Mouse (Mus musculus) forebrain, embryonic 14.5 days (tissue): ENCODE measurements around the gene Tmed6. TPM values are rescaled to one million over a fixed set of nuclear protein-coding genes. Genes with fewer than 3 reads are reported as not detected.

Experiments
- ATAC-seq: fragments of 200-750 bp; cut with Nextera tagmentation; 2 replicates; pipeline ENCODE4 v1.8.0; 2017; ENCODE audit warnings: mild to moderate bottlenecking, moderate library complexity
- DNase-seq: peaks from one replicate; pipeline ENCODE4 v3.0.0-alpha.2; 2015; ENCODE audit warnings: low spot score
- H3K27ac ChIP-seq: fragments of 300-500 bp; sonication (generic); 2 replicates; pipeline ENCODE4 v1.5.1; 2014; ENCODE audit warnings: low read depth, mild to moderate bottlenecking, control low read depth, low read length, moderate library complexity
- H3K27me3 ChIP-seq: fragments of 300-500 bp; sonication (generic); replicated peaks from 2 replicates; pipeline ENCODE4 v1.6.1; 2014; ENCODE audit warnings: low read length, control low read depth, mixed read lengths; ENCODE audit not compliant: control insufficient read depth, insufficient read depth
- H3K36me3 ChIP-seq: fragments of 300-500 bp; sonication (generic); 2 replicates; pipeline ENCODE4 v1.6.1; 2014; ENCODE audit warnings: low read length, control low read depth; ENCODE audit not compliant: control insufficient read depth, insufficient read depth
- H3K4me1 ChIP-seq: fragments of 300-500 bp; sonication (generic); 2 replicates; pipeline ENCODE4 v1.6.1; 2014; ENCODE audit warnings: antibody characterized with exemption, low read length, control low read depth; ENCODE audit not compliant: control insufficient read depth, insufficient read depth
- H3K4me2 ChIP-seq: fragments of 300-500 bp; sonication (generic); 2 replicates; pipeline ENCODE4 v1.6.1; 2014; ENCODE audit warnings: mild to moderate bottlenecking, control low read depth, low read length
- H3K4me3 ChIP-seq: fragments of 300-500 bp; sonication (generic); 2 replicates; pipeline ENCODE4 v1.5.1; 2014; ENCODE audit warnings: low read depth, low read length, control low read depth
- H3K9ac ChIP-seq: fragments of 300-500 bp; sonication (generic); 2 replicates; pipeline ENCODE4 v1.6.1; 2014; ENCODE audit warnings: mild to moderate bottlenecking, low read length, control low read depth, moderate library complexity
- H3K9me3 ChIP-seq: fragments of 300-500 bp; sonication (generic); replicated peaks from 2 replicates; pipeline ENCODE4 v1.6.1; 2016; ENCODE audit warnings: low read length, control low read depth, mixed read lengths; ENCODE audit not compliant: control insufficient read depth
- whole genome bisulfite sequencing: fragments of 180-500 bp; shearing (Covaris S2); extraction: QIAGEN DNeasy Blood & Tissue Kit; methylation state at CpG from one replicate; pipeline ENCODE4 v1.1.7; 2014; 5-methylcytosine and 5-hydroxymethylcytosine counted together
- microRNA-seq: library from miRNA; unstranded; fragments of <30 nt; microRNA quantifications from one replicate; pipeline ENCODE4, GENCODE M21; 2016
- polyA plus RNA-seq: library from polyadenylated mRNA; unstranded; fragments of >200 nt; fragmentation: Nextera tagmentation; extraction: Ambion mirVana; gene quantifications from 2 replicates; pipeline ENCODE4 v1.2.1, GENCODE M21; 2014

The Tmed6 gene
- polyA plus RNA-seq, 1 experiment from 2014 or later, result not detected

DNA sequence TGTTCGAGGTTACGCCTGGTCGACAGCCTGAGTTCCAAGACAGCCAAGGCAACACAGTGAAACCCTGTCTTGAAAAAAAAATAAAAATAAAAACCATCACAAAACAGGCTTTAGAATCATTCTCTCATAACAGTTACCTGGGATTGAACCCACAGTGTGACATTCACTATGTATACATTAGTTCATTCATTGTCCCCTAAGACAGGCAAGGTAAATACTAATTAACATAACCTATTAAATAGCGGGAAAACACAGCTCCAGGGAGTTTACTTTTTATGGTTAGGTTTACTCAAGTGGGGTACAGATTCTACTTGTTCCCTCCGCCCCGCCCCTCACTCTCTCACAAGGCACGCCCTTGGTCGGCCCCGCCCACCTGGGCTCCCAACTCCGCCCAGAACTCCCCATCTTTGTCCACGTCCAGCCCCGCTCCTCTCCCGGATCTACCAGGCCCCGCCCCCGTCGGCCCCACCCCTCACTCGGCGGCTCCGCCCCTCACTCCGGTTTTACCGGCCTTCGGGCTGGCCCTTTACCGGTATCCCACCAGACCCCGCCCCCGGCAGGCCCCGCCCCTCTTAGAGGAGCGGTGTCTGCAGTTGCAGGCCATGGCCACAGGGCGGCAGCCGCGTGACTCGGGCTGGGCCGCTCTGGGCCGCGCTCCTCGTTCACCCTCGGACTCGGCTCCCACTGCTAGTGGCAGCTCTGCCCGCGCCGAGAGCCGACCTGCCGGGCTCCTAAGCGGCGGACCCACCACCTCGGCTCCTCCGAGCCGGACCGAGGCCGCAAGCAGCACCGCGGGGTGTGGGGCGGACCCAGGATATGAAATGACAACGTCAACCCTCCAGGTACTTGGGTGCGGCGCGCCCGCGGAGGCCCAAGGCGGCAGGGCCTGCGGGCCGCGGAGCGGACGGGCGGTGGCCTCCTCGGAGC, 34.5 kb downstream of the Tmed6 start, which contains the start of gene Vps4a:
Gene Vps4a, plus strand, starts transcription at position 573 of the 927 bp plus-strand sequence.
- ATAC-seq (peak; percentile 98), DNase-seq (peak; percentile 94)
- H3K4me3 ChIP-seq, result peak within 1 kb of the TSS; percentile 92
- H3K9me3 ChIP-seq, result no peaks in the 10 kb centered on the region
- H3K36me3 ChIP-seq, result peaks cover 5% of the 10 kb centered on the region; the same call in 1 of the 2 replicates
- 5% methylated on average over 66 of the region's 66 CpGs for WGBS
- peak within 1 kb of the TSS; percentile 84 for H3K4me2 ChIP-seq
- peak within 1 kb of the TSS; percentile 69 for H3K27ac ChIP-seq
- peaks cover 10% of the 10 kb centered on the region for H3K4me1 ChIP-seq
- no peaks in the 10 kb centered on the region for H3K27me3 ChIP-seq
- peak within 1 kb of the TSS; percentile 95 for H3K9ac ChIP-seq

DNA sequence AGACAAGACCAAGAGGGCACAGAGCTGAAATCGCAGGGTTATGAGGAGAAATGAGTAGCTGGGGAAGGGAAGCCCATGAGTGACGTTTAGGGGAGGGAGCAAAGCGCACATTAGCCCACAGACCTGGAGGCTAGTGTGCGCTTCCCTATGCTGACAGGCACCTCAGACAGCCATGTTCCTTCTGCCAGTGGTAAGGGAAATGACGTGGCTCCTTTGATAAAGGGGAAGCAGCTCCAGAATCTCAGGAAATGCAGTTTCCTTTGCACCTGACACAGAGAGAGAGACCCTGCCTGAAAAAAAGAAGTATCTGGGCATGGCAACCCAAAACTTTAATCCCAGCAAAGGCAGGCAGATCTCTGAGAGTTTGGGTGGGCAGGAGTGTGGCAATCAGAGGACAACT, 35.4 kb downstream of the Tmed6 start:
- H3K27me3 ChIP-seq, result no peaks in the 10 kb centered on the region
- no peak overlapping the region for H3K27ac ChIP-seq
- DNase-seq (no peak), ATAC-seq (no peak)
- 76% methylated on average over 5 of the region's 5 CpGs for WGBS
- no peak overlapping the region for H3K4me3 ChIP-seq
- H3K9me3 ChIP-seq, result no peaks in the 10 kb centered on the region
- no peak overlapping the region for H3K9ac ChIP-seq
- H3K4me1 ChIP-seq, result peaks cover 10% of the 10 kb centered on the region
- no peaks in the 10 kb centered on the region for H3K36me3 ChIP-seq
- H3K4me2 ChIP-seq, result no peak overlapping the region

DNA sequence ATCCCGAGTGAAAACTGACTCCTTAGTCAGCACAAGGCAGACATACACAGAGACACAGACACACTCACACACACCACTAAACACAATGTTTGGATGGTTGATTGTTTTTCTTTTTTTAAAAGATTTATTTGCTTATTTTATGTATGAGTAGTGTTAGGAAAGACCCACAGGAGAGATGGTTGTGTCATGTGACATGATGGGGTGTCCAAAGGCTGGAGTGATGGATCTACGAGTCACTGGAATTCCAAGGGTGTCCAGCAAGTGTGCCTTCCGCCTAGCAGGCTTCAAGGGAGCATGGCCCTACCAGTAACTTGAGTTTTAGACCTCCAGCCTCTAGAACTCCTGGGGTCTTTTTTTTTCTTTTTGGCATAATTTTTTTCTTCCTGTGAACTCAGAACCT, 36.1 kb downstream of the Tmed6 start:
- H3K4me1 ChIP-seq, result peaks cover 10% of the 10 kb centered on the region
- 79% methylated on average over 3 of the region's 3 CpGs for WGBS

DNA sequence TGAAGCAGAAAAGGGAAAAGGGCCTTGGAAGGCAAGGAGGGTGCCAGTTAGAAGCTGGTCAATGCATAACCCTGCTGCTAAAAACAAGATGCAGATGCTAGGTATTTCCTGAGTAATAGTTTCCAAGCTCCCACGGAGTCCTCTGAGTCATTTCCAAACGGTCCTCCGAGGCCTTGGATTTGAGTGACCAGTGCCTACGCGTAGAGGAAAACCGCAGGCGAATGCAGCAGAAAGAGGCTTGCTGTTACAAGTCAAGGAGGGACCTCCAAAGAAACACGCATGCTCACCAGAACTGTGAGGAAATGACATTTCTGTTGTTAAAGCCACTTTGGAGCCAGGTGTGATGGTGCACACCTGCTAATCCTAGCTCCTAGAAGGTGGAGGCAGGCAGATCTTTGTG, 42.0 kb downstream of the Tmed6 start:
- WGBS, result 91% methylated on average over 8 of the region's 8 CpGs
- ATAC-seq, result no peak
- Histone ChIP-seq H3K27me3 (no peaks in the 10 kb centered on the region), H3K9ac (no peak overlapping the region), H3K4me2 (no peak overlapping the region), H3K36me3 (no peaks in the 10 kb centered on the region), H3K9me3 (no peaks in the 10 kb centered on the region), H3K27ac (no peak overlapping the region), H3K4me1 (no peaks in the 10 kb centered on the region), H3K4me3 (no peak overlapping the region)
- no peak for DNase-seq

More for the DNA sequence above, 36.1 kb downstream of the Tmed6 start:
- Histone ChIP-seq H3K36me3 (no peaks in the 10 kb centered on the region), H3K27me3 (no peaks in the 10 kb centered on the region), H3K27ac (no peak overlapping the region), H3K9me3 (no peaks in the 10 kb centered on the region), H3K4me2 (no peak overlapping the region), H3K4me3 (no peak overlapping the region), H3K9ac (no peak overlapping the region)
- ATAC-seq, result no peak
- no peak for DNase-seq

DNA sequence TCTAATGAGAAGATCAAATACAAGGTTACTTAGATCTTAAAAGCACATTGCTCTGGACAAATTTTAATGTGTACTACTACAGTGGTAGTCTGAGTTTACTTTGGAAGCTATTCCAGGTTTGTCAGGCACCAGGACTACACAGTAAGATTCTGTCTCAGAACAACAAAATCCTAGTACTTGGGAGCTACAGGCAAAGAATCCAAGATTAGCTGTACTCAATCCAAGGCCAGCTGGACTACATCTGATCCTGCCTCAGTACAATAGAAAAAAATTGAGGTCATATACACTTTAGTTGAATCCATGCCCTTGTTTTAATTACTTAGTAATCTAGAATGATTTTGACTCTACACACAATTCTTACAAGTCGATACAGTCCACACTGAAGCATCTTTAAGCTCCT, 50.5 kb downstream of the Tmed6 start:
- no peak overlapping the region for H3K9ac ChIP-seq
- no peak for DNase-seq
- whole genome bisulfite sequencing, result 88% methylated on average over 1 of the region's 1 CpGs
- no peak overlapping the region for H3K27ac ChIP-seq
- no peak for ATAC-seq
- H3K36me3 ChIP-seq, result no peaks in the 10 kb centered on the region
- no peaks in the 10 kb centered on the region for H3K4me1 ChIP-seq
- H3K4me3 ChIP-seq, result no peak overlapping the region
- H3K9me3 ChIP-seq, result no peaks in the 10 kb centered on the region
- H3K27me3 ChIP-seq, result no peaks in the 10 kb centered on the region
- H3K4me2 ChIP-seq, result no peak overlapping the region

DNA sequence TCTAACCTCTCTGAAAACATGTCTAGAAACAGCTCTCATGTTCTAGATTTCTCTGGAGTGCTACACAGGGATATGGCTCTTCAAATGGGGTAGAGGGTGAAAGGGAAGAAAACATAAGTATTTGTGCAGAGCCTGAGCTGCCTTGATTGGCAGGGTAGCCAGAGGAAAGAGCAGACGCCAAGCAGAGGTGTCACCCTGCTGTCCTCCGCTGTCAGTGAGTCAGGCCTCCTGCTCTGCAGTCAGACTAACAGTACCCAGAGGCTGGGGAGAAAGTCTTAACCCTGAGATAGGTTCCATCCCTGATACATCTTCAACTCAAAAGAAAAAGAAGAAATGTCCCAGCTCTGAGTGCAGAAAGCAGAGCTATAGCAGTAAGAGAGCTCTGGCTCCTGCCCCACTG, 52.8 kb downstream of the Tmed6 start:
- no peaks in the 10 kb centered on the region for H3K9me3 ChIP-seq
- H3K9ac ChIP-seq, result no peak overlapping the region
- no peak overlapping the region for H3K4me2 ChIP-seq
- no peak overlapping the region for H3K27ac ChIP-seq
- ATAC-seq (no peak), DNase-seq (no peak)
- 88% methylated on average over 2 of the region's 2 CpGs for WGBS
- no peak overlapping the region for H3K4me3 ChIP-seq
- no peaks in the 10 kb centered on the region for H3K4me1 ChIP-seq
- no peaks in the 10 kb centered on the region for H3K36me3 ChIP-seq
- H3K27me3 ChIP-seq, result no peaks in the 10 kb centered on the region

Small RNA genes within 50 kb of the gene (microRNA-seq; reads per million reads assigned to microRNA genes)
- 1.3 reads per million, percentile 3 among the genes with 10 or more reads in this experiment for gene Mir7075

Other genes starting within 250 kb of the Tmed6 start
- 1.4 and 1.8 TPM in 2 replicates for gene Has3, start 195.4 kb downstream of the Tmed6 start, polyA plus RNA-seq
- 52.7 and 55.2 TPM in 2 replicates for gene Utp4, start 172.0 kb downstream of the Tmed6 start, polyA plus RNA-seq
- gene Sntb2, start 129.9 kb downstream of the Tmed6 start, polyA plus RNA-seq, result 2.3 and 2.9 TPM in 2 replicates
- 131 and 153 TPM in 2 replicates for gene Vps4a, start 34.4 kb downstream of the Tmed6 start, polyA plus RNA-seq
- 21.7 and 26.8 TPM in 2 replicates for gene Pdf, start 17.0 kb downstream of the Tmed6 start, polyA plus RNA-seq
- 34.2 and 41.4 TPM in 2 replicates for gene Cog8, start 9.0 kb downstream of the Tmed6 start, polyA plus RNA-seq
- gene Nip7, start 8.8 kb downstream of the Tmed6 start, polyA plus RNA-seq, result 97.0 and 106 TPM in 2 replicates
- 19.2 and 19.9 TPM in 2 replicates for gene Terf2, start 30.9 kb upstream of the Tmed6 start, polyA plus RNA-seq
- 108 and 118 TPM in 2 replicates for gene Cyb5b, start 85.0 kb upstream of the Tmed6 start, polyA plus RNA-seq
- gene Nfat5, start 227.8 kb upstream of the Tmed6 start, polyA plus RNA-seq, result 3.4 and 5.3 TPM in 2 replicates